Mouse (Mus musculus) stomach, embryonic 14.5 days (tissue): ENCODE data around the gene Melk. TPM values are rescaled to one million over a fixed set of nuclear protein-coding genes. Genes with fewer than 3 reads are reported as not detected.

Experiments used
- ATAC-seq: fragments of 200-750 bp; cut with Nextera tagmentation; 2 replicates; pipeline ENCODE4 v1.8.0; 2017; ENCODE audit warnings: low read depth, moderate TSS enrichment; ENCODE audit not compliant: insufficient number of reproducible peaks, insufficient read depth, low FRiP score
- H3K27ac ChIP-seq: fragments of 300-500 bp; sonication (generic); 2 replicates; pipeline ENCODE4 v1.5.1; 2014; ENCODE audit warnings: mild to moderate bottlenecking, low read length, moderate library complexity, mixed read lengths
- H3K27me3 ChIP-seq: fragments of 300-500 bp; sonication (generic); 2 replicates; pipeline ENCODE4 v1.6.1; 2014; ENCODE audit warnings: low read length, control low read depth, mixed read lengths; ENCODE audit not compliant: control insufficient read depth, insufficient read depth
- H3K36me3 ChIP-seq: fragments of 300-500 bp; sonication (generic); 2 replicates; pipeline ENCODE4 v1.6.1; 2014; ENCODE audit warnings: mild to moderate bottlenecking, control low read depth, low read length, moderate library complexity, mixed read lengths; ENCODE audit not compliant: control insufficient read depth, insufficient read depth
- H3K4me1 ChIP-seq: fragments of 300-500 bp; sonication (generic); 2 replicates; pipeline ENCODE4 v1.6.1; 2014; ENCODE audit warnings: low read length, control low read depth, mixed read lengths; ENCODE audit not compliant: control insufficient read depth, insufficient read depth
- H3K4me2 ChIP-seq: fragments of 300-500 bp; sonication (generic); replicated peaks from 2 replicates; pipeline ENCODE4 v1.6.1; 2014; ENCODE audit warnings: low read depth, low read length, control low read depth
- H3K4me3 ChIP-seq: fragments of 300-500 bp; sonication (generic); 2 replicates; pipeline ENCODE4 v1.5.1; 2014; ENCODE audit warnings: low read depth, low read length, control low read depth
- H3K9ac ChIP-seq: fragments of 300-500 bp; sonication (generic); replicated peaks from 2 replicates; pipeline ENCODE4 v1.6.1; 2014; ENCODE audit warnings: low read depth, mild to moderate bottlenecking, control low read depth, low read length, moderate library complexity, mixed read lengths
- H3K9me3 ChIP-seq: fragments of 300-500 bp; sonication (generic); 2 replicates; pipeline ENCODE4 v1.6.1; 2016; ENCODE audit warnings: low read depth, low read length, control low read depth; ENCODE audit not compliant: control insufficient read depth
- WGBS: fragments of 180-500 bp; shearing (Covaris S2); extraction: QIAGEN DNeasy Blood & Tissue Kit; methylation state at CpG from one replicate; pipeline ENCODE4 v1.1.7; 2014; 5-methylcytosine and 5-hydroxymethylcytosine counted together
- polyA plus RNA-seq: library from polyadenylated mRNA; unstranded; fragments of >200 nt; fragmentation: Nextera tagmentation; extraction: Ambion mirVana; gene quantifications from 2 replicates; pipeline ENCODE4 v1.2.1, GENCODE M21; 2014

The Melk gene
- polyA plus RNA-seq, 1 experiment from 2014 or later = 38.8 TPM

GRCm38 (mm10) chr4:44316270-44316809 is 15.7 kb downstream of the Melk start:
- WGBS = 66% methylated on average over 12 of the region's 12 CpGs

GRCm38 (mm10) chr4:44320448-44320847 is 19.8 kb downstream of the Melk start:
- no peaks in the 10 kb centered on the region for H3K4me1 ChIP-seq
- WGBS = 80% methylated on average over 6 of the region's 6 CpGs
- H3K9me3 ChIP-seq = no peaks in the 10 kb centered on the region
- H3K4me3 ChIP-seq = no peak overlapping the region
- H3K27ac ChIP-seq = no peak overlapping the region
- H3K36me3 ChIP-seq = peaks cover 3% of the 10 kb centered on the region; the same call in 1 of the 2 replicates
- no peak for ATAC-seq
- no peak overlapping the region for H3K4me2 ChIP-seq
- H3K9ac ChIP-seq = no peak overlapping the region
- no peaks in the 10 kb centered on the region for H3K27me3 ChIP-seq

More at GRCm38 (mm10) chr4:44316270-44316809, 15.7 kb downstream of the Melk start:
- Histone ChIP-seq H3K27ac (no peak overlapping the region), H3K36me3 (peaks cover 12% of the 10 kb centered on the region), H3K9me3 (no peaks in the 10 kb centered on the region), H3K4me3 (no peak overlapping the region), H3K27me3 (no peaks in the 10 kb centered on the region), H3K4me2 (no peak overlapping the region), H3K9ac (no peak overlapping the region), H3K4me1 (no peaks in the 10 kb centered on the region)
- ATAC-seq = no peak

DNA sequence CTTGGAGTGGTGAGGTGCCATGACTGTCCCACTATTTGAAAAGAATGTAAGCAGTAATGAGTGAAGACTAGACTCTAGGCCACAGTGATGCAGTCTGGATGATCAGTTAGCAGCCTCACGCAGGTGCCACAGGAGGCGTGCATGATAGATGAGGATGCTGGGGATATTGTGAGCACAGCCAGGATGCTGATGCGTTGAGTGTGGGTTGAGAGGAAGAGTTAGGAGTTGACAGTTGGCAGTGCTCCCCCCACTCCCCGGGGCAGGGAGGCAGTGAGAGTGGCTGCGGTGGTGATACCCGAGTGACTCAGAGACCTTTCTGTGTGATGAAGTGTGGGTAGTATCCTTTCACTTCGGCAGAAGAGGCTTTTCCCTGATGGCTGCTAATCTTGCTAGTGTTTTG is 21.4 kb downstream of the Melk start:
- Histone ChIP-seq H3K27me3 (no peaks in the 10 kb centered on the region), H3K4me3 (no peak overlapping the region), H3K4me2 (no peak overlapping the region), H3K27ac (no peak overlapping the region), H3K36me3 (peaks cover 3% of the 10 kb centered on the region; the same call in 1 of the 2 replicates), H3K4me1 (no peaks in the 10 kb centered on the region), H3K9ac (no peak overlapping the region), H3K9me3 (no peaks in the 10 kb centered on the region)
- WGBS = 94% methylated on average over 7 of the region's 7 CpGs
- ATAC-seq = no peak

- no peak overlapping the region for H3K4me2 ChIP-seq
- H3K27me3 ChIP-seq = no peaks in the 10 kb centered on the region
- no peaks in the 10 kb centered on the region for H3K9me3 ChIP-seq
- ATAC-seq = no peak
- WGBS = 52% methylated on average over 4 of the region's 4 CpGs
- no peak overlapping the region for H3K27ac ChIP-seq
- H3K4me1 ChIP-seq = no peaks in the 10 kb centered on the region
- no peak overlapping the region for H3K4me3 ChIP-seq
- H3K36me3 ChIP-seq = no peaks in the 10 kb centered on the region; the same call in 1 of the 2 replicates
- H3K9ac ChIP-seq = no peak overlapping the region
Observed at GRCm38 (mm10) chr4:44325453-44325852, 24.8 kb downstream of the Melk start.

DNA sequence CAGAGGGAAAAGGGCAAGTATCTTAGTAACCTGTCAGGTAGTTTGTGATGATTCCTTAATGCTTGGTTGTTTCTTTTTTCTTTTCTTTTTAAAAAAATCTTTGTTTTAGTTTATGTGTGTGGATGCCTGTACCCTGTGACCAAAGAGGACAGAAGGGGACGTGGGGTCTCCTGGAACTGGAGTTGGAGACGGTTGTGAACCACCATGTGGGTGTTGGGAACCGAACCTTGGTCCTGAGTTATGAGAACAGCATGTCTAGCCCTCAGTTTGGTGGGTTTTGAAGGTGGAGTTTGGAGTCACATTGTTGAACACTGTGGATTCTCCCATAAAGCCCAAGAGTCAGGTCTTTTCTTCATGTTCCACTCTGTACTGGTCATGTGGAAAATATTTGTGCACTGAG is 26.0 kb downstream of the Melk start:
- 94% methylated on average over 3 of the region's 3 CpGs for WGBS
- Histone ChIP-seq H3K27ac (no peak overlapping the region), H3K9ac (no peak overlapping the region), H3K9me3 (no peaks in the 10 kb centered on the region), H3K36me3 (no peaks in the 10 kb centered on the region; the same call in 1 of the 2 replicates), H3K4me1 (no peaks in the 10 kb centered on the region), H3K4me2 (no peak overlapping the region), H3K4me3 (no peak overlapping the region), H3K27me3 (no peaks in the 10 kb centered on the region)
- no peak for ATAC-seq

- Histone ChIP-seq H3K9ac (no peak overlapping the region), H3K36me3 (no peaks in the 10 kb centered on the region; the same call in 1 of the 2 replicates), H3K27ac (no peak overlapping the region), H3K4me1 (no peaks in the 10 kb centered on the region), H3K27me3 (no peaks in the 10 kb centered on the region), H3K9me3 (no peaks in the 10 kb centered on the region), H3K4me3 (no peak overlapping the region), H3K4me2 (no peak overlapping the region)
- 87% methylated on average over 1 of the region's 1 CpGs for WGBS
- no peak for ATAC-seq
Observed at GRCm38 (mm10) chr4:44327976-44328375, 27.3 kb downstream of the Melk start.

- H3K4me3 ChIP-seq = no peak overlapping the region
- no peaks in the 10 kb centered on the region for H3K4me1 ChIP-seq
- WGBS = 93% methylated on average over 8 of the region's 8 CpGs
- H3K9me3 ChIP-seq = no peaks in the 10 kb centered on the region
- peaks cover 5% of the 10 kb centered on the region; the same call in 1 of the 2 replicates for H3K36me3 ChIP-seq
- no peak overlapping the region for H3K4me2 ChIP-seq
- H3K27ac ChIP-seq = no peak overlapping the region
- no peak for ATAC-seq
- no peaks in the 10 kb centered on the region for H3K27me3 ChIP-seq
- no peak overlapping the region for H3K9ac ChIP-seq
Observed at GRCm38 (mm10) chr4:44335006-44335405, 34.3 kb downstream of the Melk start.

DNA sequence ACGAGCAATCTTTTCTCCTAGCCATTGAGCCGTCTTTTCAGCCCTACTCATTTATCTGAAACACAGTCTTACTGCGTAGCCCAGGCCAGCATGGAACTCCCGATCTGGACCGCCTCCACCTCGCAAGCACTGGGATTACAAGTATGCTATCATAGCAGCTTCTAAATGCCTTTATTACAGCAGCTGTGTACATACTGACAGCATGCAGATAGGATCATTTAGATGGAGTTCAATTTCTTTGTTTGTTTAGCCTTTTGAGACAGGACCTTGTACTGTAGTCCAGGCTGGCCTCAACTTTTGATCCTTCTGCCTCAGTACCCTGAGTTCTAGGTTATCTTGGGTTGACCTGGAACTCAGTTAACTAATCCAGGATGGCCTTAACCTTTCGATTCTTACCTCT is 61.0 kb downstream of the Melk start:
- ATAC-seq = no peak
- no peak overlapping the region for H3K4me2 ChIP-seq
- no peak overlapping the region for H3K9ac ChIP-seq
- no peak overlapping the region for H3K27ac ChIP-seq
- H3K9me3 ChIP-seq = no peaks in the 10 kb centered on the region
- peaks cover 3% of the 10 kb centered on the region; the same call in 1 of the 2 replicates for H3K36me3 ChIP-seq
- 78% methylated on average over 7 of the region's 7 CpGs for WGBS
- H3K27me3 ChIP-seq = no peaks in the 10 kb centered on the region
- H3K4me1 ChIP-seq = no peaks in the 10 kb centered on the region
- H3K4me3 ChIP-seq = no peak overlapping the region

DNA sequence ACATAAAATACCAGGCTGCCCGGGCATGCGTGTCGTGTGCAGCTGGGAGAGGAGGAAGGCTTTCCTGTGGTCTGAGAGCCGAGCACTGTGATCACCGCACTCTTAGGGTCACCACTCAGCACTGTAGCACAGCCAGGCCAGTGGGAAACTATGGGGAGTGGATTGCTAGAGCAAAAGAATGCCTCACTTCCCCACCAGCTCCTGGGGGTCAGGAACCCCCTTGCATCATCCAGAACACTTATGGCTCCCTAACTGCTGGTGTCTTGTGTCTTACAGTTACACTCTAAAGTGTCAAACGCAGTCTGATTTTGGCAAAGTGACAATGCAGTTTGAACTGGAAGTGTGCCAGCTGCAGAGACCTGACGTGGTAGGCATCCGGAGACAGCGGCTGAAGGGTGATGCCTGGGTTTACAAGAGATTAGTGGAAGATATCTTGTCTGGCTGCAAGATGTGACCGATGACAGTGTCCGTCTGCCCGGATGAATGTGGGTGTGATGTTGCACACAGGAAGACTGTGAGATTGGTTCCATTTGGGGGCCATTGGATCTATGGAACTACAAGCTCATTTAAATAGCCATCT is 62.8 kb downstream of the Melk start:
- Histone ChIP-seq H3K4me1 (no peaks in the 10 kb centered on the region), H3K4me3 (no peak overlapping the region), H3K27ac (no peak overlapping the region), H3K27me3 (no peaks in the 10 kb centered on the region), H3K36me3 (peaks cover 3% of the 10 kb centered on the region; the same call in 1 of the 2 replicates), H3K9me3 (no peaks in the 10 kb centered on the region), H3K9ac (no peak overlapping the region), H3K4me2 (no peak overlapping the region)
- ATAC-seq = no peak
- 79% methylated on average over 12 of the region's 12 CpGs for WGBS
